Mouse (Mus musculus) C2C12 (cell line): ENCODE results near the gene Fkbp14.

Experiments used
- CEBPB ChIP-seq: IDR thresholded peaks from one replicate; pipeline ENCODE4 v1.6.1; 2011; ENCODE audit warnings: low read depth, mild to moderate bottlenecking, control low read depth, moderate library complexity
- CTCF ChIP-seq: IDR thresholded peaks from one replicate; pipeline ENCODE4 v1.5.1; 2011; ENCODE audit not compliant: control insufficient read depth, insufficient read depth, insufficient read length
- MAX ChIP-seq: IDR thresholded peaks from one replicate; pipeline ENCODE4 v1.6.1; 2011; ENCODE audit warnings: mild to moderate bottlenecking, control low read depth

GRCm38 (mm10) chr6:54537053-54537452 is 60.1 kb downstream of the Fkbp14 start:
- TF ChIP-seq CEBPB (no peak), MAX (no peak), CTCF (no peak)
